Mouse (Mus musculus) CH12.LX (cell line): ENCODE data around the gene Chpt1. TPM values are rescaled to one million over a fixed set of nuclear protein-coding genes. Genes with fewer than 3 reads are reported as not detected.

Experiments used
- DNase-seq: peaks from one replicate; pipeline ENCODE4 v3.0.0-alpha.2; 2013; ENCODE audit errors: extremely low read depth
- H3K27ac ChIP-seq: 2 replicates; pipeline ENCODE4 v1.5.1; 2012; ENCODE audit warnings: low read depth, mild to moderate bottlenecking, control low read depth, moderate library complexity; ENCODE audit not compliant: insufficient read depth
- H3K27me3 ChIP-seq: replicated peaks from 2 replicates; pipeline ENCODE3; 2012; ENCODE audit warnings: inconsistent platforms
- H3K36me3 ChIP-seq, 2 experiments: replicated peaks in 1 of 2; 2 replicates each; pipeline versions ENCODE3 to v1.6.1; 2012; ENCODE audit warnings: inconsistent platforms in 1 of 2, low read length in 1 of 2, mild to moderate bottlenecking in 1 of 2, mixed read lengths in 1 of 2, moderate library complexity in 1 of 2; ENCODE audit not compliant: control insufficient read depth in 1 of 2, insufficient read depth in 1 of 2
- H3K4me1 ChIP-seq, 2 experiments: 2 replicates each; pipeline ENCODE4 v1.6.1; 2012; ENCODE audit warnings: inconsistent platforms in 1 of 2, moderate library complexity in 1 of 2; ENCODE audit not compliant: insufficient read depth in 2 of 2, control insufficient read depth in 1 of 2
- H3K4me2 ChIP-seq: 2 replicates; pipeline ENCODE4 v1.6.1; 2012; ENCODE audit warnings: low read depth, mild to moderate bottlenecking, control low read depth; ENCODE audit not compliant: poor library complexity, insufficient read depth, severe bottlenecking
- H3K4me3 ChIP-seq, 3 experiments: fragments of 150-350 bp in 1 of 3; sonication (generic) in 1 of 3; replicated peaks in 1 of 3; 2 replicates each; pipeline versions ENCODE3 to v1.5.1; 2011 to 2012; ENCODE audit warnings: low read depth in 2 of 3, low read length in 2 of 3, mild to moderate bottlenecking in 2 of 3, moderate library complexity in 2 of 3, control low read depth in 1 of 3, improper control_type of control experiment in 1 of 3, inconsistent platforms in 1 of 3, mixed read lengths in 1 of 3; ENCODE audit not compliant: poor library complexity in 1 of 3
- H3K79me2 ChIP-seq: replicated peaks from 2 replicates; pipeline ENCODE4 v1.6.1; 2012; ENCODE audit warnings: mild to moderate bottlenecking, moderate library complexity; ENCODE audit not compliant: control insufficient read depth, poor library complexity, insufficient read depth, severe bottlenecking; ENCODE audit errors: extremely low read depth
- H3K9ac ChIP-seq: 2 replicates; pipeline ENCODE4 v1.6.1; 2012; ENCODE audit warnings: low read depth, mild to moderate bottlenecking, control low read depth, moderate library complexity; ENCODE audit not compliant: insufficient read depth
- H3K9me3 ChIP-seq: replicated peaks from 2 replicates; pipeline ENCODE3; 2012; ENCODE audit warnings: low read length, inconsistent platforms, mixed read lengths
- BHLHE40 ChIP-seq: IDR thresholded peaks from 2 replicates; pipeline ENCODE4 v1.6.1; 2011; ENCODE audit warnings: mild to moderate bottlenecking, low read depth, low read length, improper control_type of control experiment
- CHD1 ChIP-seq: IDR thresholded peaks from 2 replicates; pipeline ENCODE4 v1.6.1; 2012; ENCODE audit warnings: low read depth, low read length, improper control_type of control experiment, inconsistent platforms
- CTCF ChIP-seq, 2 experiments: IDR thresholded peaks in 1 of 2; conservative IDR thresholded peaks in 1 of 2; 2 replicates each; pipeline ENCODE4 v1.5.1; 2011 to 2012; ENCODE audit warnings: low read depth in 2 of 2, low read length in 2 of 2, improper control_type of control experiment in 1 of 2, inconsistent platforms in 1 of 2, mild to moderate bottlenecking in 1 of 2, moderate library complexity in 1 of 2
- ELF1 ChIP-seq: IDR thresholded peaks from 2 replicates; pipeline ENCODE4 v1.6.1; 2014; ENCODE audit warnings: low read depth, mild to moderate bottlenecking, inconsistent platforms, low read length, improper control_type of control experiment
- ETS1 ChIP-seq: conservative IDR thresholded peaks from 2 replicates; pipeline ENCODE4 v1.6.1; 2012; ENCODE audit warnings: low read depth, mild to moderate bottlenecking, inconsistent platforms, low read length, improper control_type of control experiment, moderate library complexity
- GABPA ChIP-seq: IDR thresholded peaks from 2 replicates; pipeline ENCODE4 v1.6.1; 2012; ENCODE audit warnings: low read depth, low read length, improper control_type of control experiment, inconsistent platforms; ENCODE audit not compliant: insufficient replicate concordance
- HCFC1 ChIP-seq: IDR thresholded peaks from 2 replicates; pipeline ENCODE4 v1.6.1; 2012; ENCODE audit warnings: low read depth, mild to moderate bottlenecking, inconsistent platforms, low read length, improper control_type of control experiment
- IRF4 ChIP-seq: IDR thresholded peaks from 2 replicates; pipeline ENCODE4 v1.6.1; 2014; ENCODE audit warnings: low read depth, mild to moderate bottlenecking, inconsistent platforms, low read length, improper control_type of control experiment
- JUN ChIP-seq: IDR thresholded peaks from 2 replicates; pipeline ENCODE4 v1.6.1; 2011; ENCODE audit warnings: low read depth, mild to moderate bottlenecking, low read length, improper control_type of control experiment, moderate library complexity; ENCODE audit not compliant: insufficient read depth
- KAT2A ChIP-seq: IDR thresholded peaks from 2 replicates; pipeline ENCODE4 v1.6.1; 2012; ENCODE audit warnings: low read length, improper control_type of control experiment, inconsistent platforms; ENCODE audit not compliant: insufficient replicate concordance
- MAFK ChIP-seq: IDR thresholded peaks from 2 replicates; pipeline ENCODE4 v1.6.1; 2011; ENCODE audit warnings: low read length, improper control_type of control experiment; ENCODE audit not compliant: insufficient replicate concordance
- MAX ChIP-seq: IDR thresholded peaks from 2 replicates; pipeline ENCODE4 v1.6.1; 2011; ENCODE audit warnings: low read length, improper control_type of control experiment
- MAZ ChIP-seq: IDR thresholded peaks from 2 replicates; pipeline ENCODE4 v1.6.1; 2012; ENCODE audit warnings: low read depth, mild to moderate bottlenecking, inconsistent platforms, low read length, improper control_type of control experiment, moderate library complexity
- MEF2A ChIP-seq: IDR thresholded peaks from 2 replicates; pipeline ENCODE4 v1.6.1; 2014; ENCODE audit warnings: low read depth, mild to moderate bottlenecking, inconsistent platforms, low read length, improper control_type of control experiment, borderline replicate concordance
- MXI1 ChIP-seq: IDR thresholded peaks from 2 replicates; pipeline ENCODE4 v1.6.1; 2011; ENCODE audit warnings: mild to moderate bottlenecking, low read depth, low read length, improper control_type of control experiment
- MYC ChIP-seq: IDR thresholded peaks from 2 replicates; pipeline ENCODE4 v1.6.1; 2011; ENCODE audit warnings: low read depth, mild to moderate bottlenecking, improper control_type of control experiment, low read length
- NELFE ChIP-seq: IDR thresholded peaks from 2 replicates; pipeline ENCODE4 v1.6.1; 2011; ENCODE audit warnings: low read depth, low read length, improper control_type of control experiment
- NRF1 ChIP-seq: IDR thresholded peaks from 2 replicates; pipeline ENCODE4 v1.6.1; 2014; ENCODE audit warnings: low read depth, mild to moderate bottlenecking, inconsistent platforms, low read length, improper control_type of control experiment, moderate library complexity
- RAD21 ChIP-seq: IDR thresholded peaks from 2 replicates; pipeline ENCODE4 v1.6.1; 2011; ENCODE audit warnings: low read depth, mild to moderate bottlenecking, low read length, improper control_type of control experiment, moderate library complexity
- RCOR1 ChIP-seq: conservative IDR thresholded peaks from 2 replicates; pipeline ENCODE4 v1.6.1; 2012; ENCODE audit warnings: low read depth, mild to moderate bottlenecking, inconsistent platforms, low read length, improper control_type of control experiment
- SMC3 ChIP-seq: IDR thresholded peaks from 2 replicates; pipeline ENCODE4 v1.6.1; 2011; ENCODE audit warnings: low read depth, low read length, improper control_type of control experiment
- TBP ChIP-seq: conservative IDR thresholded peaks from 2 replicates; pipeline ENCODE4 v1.6.1; 2011; ENCODE audit warnings: low read depth, low read length, improper control_type of control experiment
- TCF12 ChIP-seq: IDR thresholded peaks from 2 replicates; pipeline ENCODE4 v1.6.1; 2014; ENCODE audit warnings: low read depth, mild to moderate bottlenecking, inconsistent platforms, low read length, improper control_type of control experiment
- UBTF ChIP-seq: IDR thresholded peaks from 2 replicates; pipeline ENCODE4 v1.6.1; 2012; ENCODE audit warnings: low read depth, mild to moderate bottlenecking, inconsistent platforms, low read length, improper control_type of control experiment, moderate library complexity
- USF1 ChIP-seq: IDR thresholded peaks from 2 replicates; pipeline ENCODE4 v1.6.1; 2014; ENCODE audit warnings: low read depth, mild to moderate bottlenecking, inconsistent platforms, low read length, improper control_type of control experiment
- USF2 ChIP-seq: conservative IDR thresholded peaks from 2 replicates; pipeline ENCODE4 v1.6.1; 2011; ENCODE audit warnings: low read depth, low read length, improper control_type of control experiment
- ZC3H11A ChIP-seq: IDR thresholded peaks from 2 replicates; pipeline ENCODE4 v1.6.1; 2012; ENCODE audit warnings: low read depth, mild to moderate bottlenecking, inconsistent platforms, low read length, improper control_type of control experiment
- ZMIZ1 ChIP-seq: IDR thresholded peaks from 2 replicates; pipeline ENCODE4 v1.6.1; 2012; ENCODE audit warnings: low read depth, mild to moderate bottlenecking, inconsistent platforms, low read length, improper control_type of control experiment
- ZNF384 ChIP-seq: IDR thresholded peaks from 2 replicates; pipeline ENCODE4 v1.6.1; 2012; ENCODE audit warnings: low read depth, low read length, improper control_type of control experiment, inconsistent platforms
- dilution Hi-C: fragments of 300-500 bp; cut with MboI; formaldehyde crosslinking; loops from 2 replicates; pipeline ENCODE4 v1.14.3; 2020; ENCODE audit warnings: low sequenced_read_pairs; ENCODE audit not compliant: extremely low pct_unique_long_range_greater_than_20kb, extremely low pct_ligation_motif_present
- in situ Hi-C: fragments of 300-500 bp; cut with MboI; formaldehyde crosslinking; loops from 3 replicates; pipeline ENCODE4 v1.14.3; 2019; ENCODE audit warnings: low sequenced_read_pairs, low pct_ligation_motif_present, low pct_unique_long_range_greater_than_20kb, mixed read lengths
- polyA plus RNA-seq: library from polyadenylated mRNA; unstranded; fragments of >175 nt; gene quantifications from 2 replicates; pipeline ENCODE4 v1.2.1, GENCODE M21; 2012; ENCODE audit warnings: low read depth; ENCODE audit not compliant: insufficient read length
- total RNA-seq, 2 experiments: library from RNA; depleted of rRNA; stranded (reverse); fragments of 300-350 nt in 1 of 2; fragments of >200 nt in 1 of 2; gene quantifications; 2 replicates each; pipeline ENCODE4 v1.2.3; 2012 to 2014

The Chpt1 gene
- total and polyA plus RNA-seq, 3 experiments, result 8.1 to 10.1 (median 8.1) TPM

DNA sequence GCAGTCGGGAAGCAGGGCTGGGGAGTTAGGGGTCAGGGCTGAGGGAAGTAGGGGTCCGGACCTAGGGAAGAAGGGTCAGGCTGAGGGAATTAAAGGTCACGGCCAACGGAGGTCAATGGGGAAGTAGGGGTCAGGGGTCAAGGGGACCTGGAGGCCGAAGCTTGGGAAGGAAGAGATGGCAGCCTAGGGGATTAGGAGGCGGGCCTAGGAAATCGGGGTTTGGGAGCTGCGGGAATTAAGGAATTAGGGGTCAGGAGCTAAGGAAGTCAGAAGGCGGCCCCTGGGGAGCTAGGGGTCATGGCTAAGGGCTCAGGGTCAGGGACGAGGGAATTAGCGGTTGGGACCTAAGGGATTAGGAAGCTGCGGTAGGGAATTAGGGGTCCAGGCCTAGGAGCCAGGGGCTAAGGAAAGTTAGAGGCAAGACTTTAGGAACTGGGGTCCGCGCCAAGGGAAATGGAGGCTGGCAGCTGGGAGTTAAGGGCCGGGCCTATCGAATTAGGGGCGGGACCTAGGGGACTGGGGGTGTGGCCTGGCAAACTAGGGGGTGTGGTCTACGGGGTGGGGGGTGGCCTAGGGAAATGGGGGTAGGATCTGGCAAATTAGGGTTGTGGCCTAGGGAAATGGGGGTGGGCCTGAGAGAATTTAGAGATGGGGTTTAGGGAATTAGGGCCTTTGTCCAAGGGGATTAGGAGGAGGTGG lies 43.6 kb downstream of the Chpt1 start:
- Histone ChIP-seq H3K36me3 (no peaks in the 10 kb centered on the region), H3K9ac (no peak overlapping the region), H3K4me1 (0 out of 4 replicates have a peak, but pooled peaks cover 0 to 5% of the 10 kb centered on the region in 2 experiments), H3K4me3 (no peak overlapping the region), H3K9me3 (no peaks in the 10 kb centered on the region), H3K27me3 (no peaks in the 10 kb centered on the region), H3K79me2 (no peaks in the 10 kb centered on the region), H3K27ac (no peak overlapping the region), H3K4me2 (no peak overlapping the region)
- DNase-seq, result no peak
- TF ChIP-seq MYC, result no peak
- no peak for TF ChIP-seq USF2
- no peak for TF ChIP-seq TBP
- no peak for TF ChIP-seq MAX
- TF ChIP-seq MAZ, result no peak
- TF ChIP-seq MEF2A, result no peak
- no peak for TF ChIP-seq HCFC1
- no peak for TF ChIP-seq TCF12
- TF ChIP-seq GABPA, result no peak
- no peak for TF ChIP-seq CHD1
- TF ChIP-seq BHLHE40, result no peak
- TF ChIP-seq ELF1, result no peak
- no peak for TF ChIP-seq RAD21
- no peak for TF ChIP-seq JUN
- in situ Hi-C loops, result no loop called here
- dilution Hi-C loops, result no loop called here

DNA sequence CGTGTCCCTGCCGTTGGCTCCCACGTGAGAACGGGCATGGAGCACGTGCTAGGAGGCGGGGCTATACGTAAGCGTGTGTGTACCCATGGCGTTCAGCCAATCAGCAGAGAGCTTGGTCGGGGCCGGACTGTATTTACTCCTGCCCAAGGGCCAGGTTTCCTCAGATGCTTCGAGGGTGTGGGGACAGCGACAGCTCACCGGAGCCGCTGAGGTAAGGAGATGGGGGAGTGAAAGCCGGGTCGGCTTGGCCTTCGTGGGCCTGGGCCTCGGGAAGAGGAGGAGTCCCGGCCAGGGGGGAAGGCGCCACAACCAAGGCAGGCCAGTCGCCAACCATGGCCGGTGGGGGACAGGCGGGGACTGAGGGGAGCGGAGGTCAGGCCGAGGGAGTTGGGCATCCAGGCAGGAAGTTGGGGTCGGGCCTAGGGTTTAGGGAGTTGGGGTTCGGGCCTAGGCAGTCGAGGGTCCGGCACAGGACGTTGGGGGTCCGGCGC lies 44.3 kb downstream of the Chpt1 start, which contains the start of gene Sycp3:
Sycp3 (plus strand) TSS at position 68 of the 491 bp plus-strand sequence.
- no peak within 1 kb of the TSS for H3K4me2 ChIP-seq
- dilution Hi-C loops, result no loop called here

More for the DNA sequence above, 44.3 kb downstream of the Chpt1 start, which contains the start of gene Sycp3:
- Histone ChIP-seq H3K27ac (no peak within 1 kb of the TSS), H3K4me1 (0 out of 4 replicates have a peak, but pooled peaks cover 0 to 5% of the 10 kb centered on the region in 2 experiments), H3K27me3 (no peaks in the 10 kb centered on the region), H3K9ac (no peak within 1 kb of the TSS), H3K36me3 (no peaks in the 10 kb centered on the region), H3K4me3 (no peak within 1 kb of the TSS), H3K9me3 (no peaks in the 10 kb centered on the region), H3K79me2 (no peaks in the 10 kb centered on the region)
- TF ChIP-seq NRF1 (no peak), CHD1 (no peak), NELFE (no peak), MXI1 (no peak), ETS1 (no peak), TCF12 (no peak), ZMIZ1 (no peak), GABPA (no peak), RCOR1 (no peak), KAT2A (no peak), CTCF (conservative IDR thresholded peaks at IDR 0.05 in 1 of 2, IDR thresholded peaks at IDR 0.05 in 1 of 2; ENCODE audit: low read depth in 2 of 2, low read length in 2 of 2) (no peak), MAFK (no peak), SMC3 (no peak), RAD21 (no peak), UBTF (no peak), ZC3H11A (no peak), IRF4 (no peak), ZNF384 (no peak), USF1 (no peak)
- in situ Hi-C loops, result no loop called here
- no peak for DNase-seq
